Mouse (Mus musculus): ENCODE measurements around the gene Mrpl55. TPM values are rescaled to one million over a fixed set of nuclear protein-coding genes. Genes with fewer than 3 reads are reported as not detected.
"Not testable (repeated sequence)": the region's sequence is repeated elsewhere in the genome, so short reads cannot be mapped to it uniquely, and the experiment has no call there.

Mrpl55 gene
- polyA plus RNA-seq, 1 experiment from 2014 or later: 90.5 TPM

DNA sequence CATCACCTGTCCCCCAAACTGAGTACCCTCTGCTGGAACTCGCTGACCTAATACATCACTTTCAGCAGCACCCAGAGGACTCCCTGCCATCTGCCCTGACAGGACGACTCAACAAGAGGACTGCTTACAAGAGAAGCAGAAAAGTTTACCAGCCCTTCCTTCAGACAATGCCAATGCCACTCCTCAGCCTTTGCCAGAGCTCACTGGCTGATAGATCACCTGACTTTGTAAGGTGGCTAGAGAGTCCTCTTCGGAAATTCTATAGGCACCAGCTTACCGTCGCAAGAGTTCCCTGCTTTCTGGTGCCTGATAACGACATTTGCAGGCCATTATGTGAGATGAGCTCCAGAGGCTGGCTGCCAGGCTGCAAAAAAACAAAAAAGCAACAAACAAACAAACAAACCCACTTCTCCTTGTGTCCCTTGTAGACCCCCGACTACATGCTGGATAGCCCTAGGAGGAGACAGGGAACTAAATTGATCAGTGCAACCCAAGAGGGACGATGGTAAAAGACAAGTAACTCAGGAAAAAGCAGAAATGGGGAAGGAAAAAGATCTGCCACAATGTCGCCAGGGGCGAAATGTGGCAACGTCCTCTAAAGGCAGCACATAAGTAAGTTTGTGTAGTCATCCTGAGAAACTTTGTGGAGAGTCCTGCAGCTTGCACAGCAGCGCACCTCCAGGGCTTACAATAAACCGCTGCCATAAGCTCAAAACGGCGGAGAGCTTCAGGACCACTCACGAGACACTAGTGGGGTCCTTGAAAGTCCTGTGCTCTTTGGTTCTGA is 877 bp upstream of the Mrpl55 start:
- Histone ChIP-seq H3K9ac (peak overlapping the region; percentile 88), H3K9me3 (no peaks in the 10 kb centered on the region), H3K36me3 (peaks cover 44% of the 10 kb centered on the region), H3K4me2 (replicated peaks) (peak overlapping the region; percentile 93), H3K27ac (peak overlapping the region; percentile 71; the same call in 1 of the 2 replicates), H3K4me3 (peak overlapping the region; percentile 93), H3K27me3 (no peaks in the 10 kb centered on the region), H3K4me1 (peaks cover 14% of the 10 kb centered on the region)
- ATAC-seq (ENCODE audit: low FRiP score, low read depth): 0 out of 2 replicates have a peak, but pooled peaks have one; percentile 1
- 31% methylated on average over 16 of the region's 16 CpGs for WGBS

DNA sequence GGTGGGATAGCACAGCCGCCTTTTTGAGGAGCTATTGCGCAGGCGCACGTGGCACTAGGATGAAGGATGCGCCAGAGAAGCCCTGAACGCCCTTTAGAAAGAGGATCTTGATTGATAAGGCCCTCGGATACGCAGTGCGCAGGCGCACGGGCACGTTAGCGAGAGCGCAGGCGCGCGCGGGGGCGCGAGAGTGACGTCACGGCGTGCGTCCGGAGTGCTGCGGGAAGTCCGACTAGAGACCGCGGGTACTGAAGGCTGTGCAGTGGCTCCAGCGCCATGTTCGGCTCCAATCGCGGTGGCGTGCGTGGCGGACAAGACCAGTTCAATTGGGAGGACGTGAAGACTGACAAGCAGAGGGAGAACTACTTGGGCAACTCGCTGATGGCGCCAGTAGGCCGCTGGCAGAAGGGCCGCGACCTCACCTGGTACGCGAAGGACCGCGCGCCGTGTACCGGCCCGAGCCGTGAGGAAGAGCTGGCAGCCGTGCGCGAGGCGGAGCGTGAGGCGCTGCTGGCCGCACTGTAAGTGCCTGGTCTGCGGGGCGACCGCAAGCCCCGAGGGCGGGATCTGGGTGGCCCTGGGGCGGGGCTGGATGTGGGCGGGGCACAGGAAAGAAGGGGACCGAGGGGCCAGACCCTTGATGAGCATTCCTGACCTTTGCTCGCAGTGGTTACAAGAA is 6.0 kb downstream of the Mrpl55 start, which contains the start of gene 2310033P09Rik:
TSS of gene 2310033P09Rik (plus strand) at position 169 of the 679 bp plus-strand sequence.
- ATAC-seq (ENCODE audit: low FRiP score, low read depth): peak; percentile 87
- Histone ChIP-seq H3K27me3 (no peaks in the 10 kb centered on the region), H3K4me1 (peaks cover 15% of the 10 kb centered on the region), H3K36me3 (peaks cover 74% of the 10 kb centered on the region), H3K27ac (peak within 1 kb of the TSS; percentile 87), H3K4me2 (replicated peaks) (peak within 1 kb of the TSS; percentile 85), H3K9ac (peak within 1 kb of the TSS; percentile 92), H3K9me3 (no peaks in the 10 kb centered on the region), H3K4me3 (peak within 1 kb of the TSS; percentile 91)
- WGBS: under 1% methylated on average over 66 of the region's 67 CpGs

GRCm38 (mm10) chr11:59209003-59209441 is 6.7 kb downstream of the Mrpl55 start:
- Histone ChIP-seq H3K27me3 (no peaks in the 10 kb centered on the region), H3K4me1 (peaks cover 15% of the 10 kb centered on the region), H3K4me3 (peak overlapping the region; percentile 91), H3K36me3 (peaks cover 75% of the 10 kb centered on the region), H3K9me3 (no peaks in the 10 kb centered on the region), H3K4me2 (replicated peaks) (peak overlapping the region; percentile 85), H3K9ac (peak overlapping the region; percentile 92), H3K27ac (peak overlapping the region; percentile 87; the same call in 1 of the 2 replicates)
- peak; percentile 48 for ATAC-seq (ENCODE audit: low FRiP score, low read depth)
- WGBS: 14% methylated on average over 18 of the region's 18 CpGs

DNA sequence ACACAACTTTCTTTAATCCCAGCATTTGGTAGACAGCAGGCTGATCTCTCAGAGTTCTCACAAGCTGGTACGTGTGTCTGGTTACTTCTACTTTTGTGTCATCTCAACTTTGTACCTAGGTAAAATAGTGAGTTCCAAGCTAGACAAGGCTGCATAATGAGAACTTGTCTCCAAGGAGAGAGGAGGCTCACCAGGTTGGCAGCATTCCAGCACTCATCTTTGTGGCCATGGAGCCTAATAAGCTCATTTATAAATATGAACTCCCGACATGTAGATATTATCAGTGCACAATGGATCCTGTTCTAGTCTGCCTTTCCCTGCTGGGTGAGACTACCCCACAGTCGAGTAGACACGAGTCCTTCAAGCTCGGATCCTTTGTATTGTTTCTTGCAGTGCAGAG is 7.3 kb downstream of the Mrpl55 start:
- Histone ChIP-seq H3K36me3 (peaks cover 73% of the 10 kb centered on the region), H3K9me3 (no peaks in the 10 kb centered on the region), H3K4me3 (peak overlapping the region; percentile 91; the same call in 1 of the 2 replicates), H3K9ac (no peak overlapping the region), H3K27ac (0 out of 2 replicates have a peak overlapping the region, but pooled peaks have one; percentile 87), H3K4me2 (replicated peaks) (peak overlapping the region; percentile 85), H3K4me1 (peaks cover 15% of the 10 kb centered on the region), H3K27me3 (no peaks in the 10 kb centered on the region)
- 75% methylated on average over 5 of the region's 5 CpGs for WGBS
- no peak for ATAC-seq (ENCODE audit: low FRiP score, low read depth)

DNA sequence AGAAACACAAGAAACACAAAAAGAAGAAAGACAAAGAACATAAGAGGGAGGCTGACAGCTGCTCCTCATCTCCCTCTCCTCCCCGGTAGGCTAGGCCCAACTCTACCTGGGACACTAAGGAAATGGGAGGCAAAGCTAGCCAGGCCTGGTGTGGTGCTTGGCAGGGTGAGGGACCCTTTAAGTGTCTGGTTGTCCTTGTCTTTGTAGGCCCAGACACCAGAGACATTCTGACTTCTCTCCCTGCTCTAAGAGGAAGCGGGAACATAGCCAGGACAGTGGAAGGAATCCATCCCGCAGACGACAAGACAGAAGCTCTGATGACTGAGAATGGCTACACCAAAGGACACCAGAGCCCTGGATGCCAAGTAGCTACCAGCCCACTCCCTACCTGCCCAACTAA is 7.7 kb downstream of the Mrpl55 start:
- H3K4me3 ChIP-seq: no peak overlapping the region
- H3K4me2 ChIP-seq (replicated peaks): 0 out of 2 replicates have a peak overlapping the region, but pooled peaks have one; percentile 16
- H3K9ac ChIP-seq: 0 out of 2 replicates have a peak overlapping the region, but pooled peaks have one; percentile 25
- H3K36me3 ChIP-seq: peaks cover 74% of the 10 kb centered on the region
- H3K27ac ChIP-seq: no peak overlapping the region
- ATAC-seq (ENCODE audit: low FRiP score, low read depth): no peak
- no peaks in the 10 kb centered on the region for H3K27me3 ChIP-seq
- peaks cover 15% of the 10 kb centered on the region for H3K4me1 ChIP-seq
- no peaks in the 10 kb centered on the region for H3K9me3 ChIP-seq
- WGBS: 84% methylated on average over 4 of the region's 4 CpGs

- H3K4me1 ChIP-seq: peaks cover 15% of the 10 kb centered on the region
- not testable (repeated sequence) for H3K9me3 ChIP-seq; H3K9ac ChIP-seq; H3K4me2 ChIP-seq (replicated peaks); H3K4me3 ChIP-seq; ATAC-seq (ENCODE audit: low FRiP score, low read depth); H3K27me3 ChIP-seq; H3K27ac ChIP-seq
- WGBS: 91% methylated on average over 9 of the region's 9 CpGs
- peaks cover 66% of the 10 kb centered on the region for H3K36me3 ChIP-seq
Measured at GRCm38 (mm10) chr11:59211561-59211960, 9.3 kb downstream of the Mrpl55 start.

DNA sequence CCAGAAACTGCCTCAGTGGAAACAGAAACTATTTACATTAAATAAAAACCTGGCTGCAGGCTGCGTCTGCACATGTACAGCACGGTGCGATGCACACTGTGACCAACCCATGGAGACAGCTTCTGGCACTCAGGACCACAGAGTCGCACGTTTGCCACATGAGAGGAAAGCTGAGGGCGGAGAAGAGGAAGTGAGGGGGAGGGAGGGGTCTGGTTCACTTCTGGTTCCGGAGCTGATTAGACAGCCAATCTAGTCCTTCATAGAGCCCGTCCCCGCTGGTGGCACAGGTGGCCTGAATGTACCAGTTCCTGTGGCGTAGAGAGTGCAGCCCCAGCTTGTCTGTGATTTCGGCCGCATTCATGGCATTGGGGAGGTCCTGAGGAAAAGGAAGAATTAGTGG is 10.0 kb downstream of the Mrpl55 start:
- WGBS: 81% methylated on average over 12 of the region's 12 CpGs
- not testable (repeated sequence) for H3K9ac ChIP-seq; H3K27ac ChIP-seq; H3K4me2 ChIP-seq (replicated peaks); H3K9me3 ChIP-seq; H3K4me3 ChIP-seq; H3K27me3 ChIP-seq; ATAC-seq (ENCODE audit: low FRiP score, low read depth)
- H3K4me1 ChIP-seq: peaks cover 15% of the 10 kb centered on the region
- H3K36me3 ChIP-seq: peaks cover 64% of the 10 kb centered on the region

- Histone ChIP-seq H3K9ac (no peak overlapping the region), H3K4me2 (replicated peaks) (no peak overlapping the region), H3K36me3 (peaks cover 68% of the 10 kb centered on the region), H3K27ac (no peak overlapping the region), H3K9me3 (no peaks in the 10 kb centered on the region), H3K27me3 (no peaks in the 10 kb centered on the region), H3K4me1 (peaks cover 11% of the 10 kb centered on the region), H3K4me3 (no peak overlapping the region)
- ATAC-seq (ENCODE audit: low FRiP score, low read depth): no peak
- 93% methylated on average over 12 of the region's 12 CpGs for WGBS
Measured at GRCm38 (mm10) chr11:59212892-59213494, 10.7 kb downstream of the Mrpl55 start.

DNA sequence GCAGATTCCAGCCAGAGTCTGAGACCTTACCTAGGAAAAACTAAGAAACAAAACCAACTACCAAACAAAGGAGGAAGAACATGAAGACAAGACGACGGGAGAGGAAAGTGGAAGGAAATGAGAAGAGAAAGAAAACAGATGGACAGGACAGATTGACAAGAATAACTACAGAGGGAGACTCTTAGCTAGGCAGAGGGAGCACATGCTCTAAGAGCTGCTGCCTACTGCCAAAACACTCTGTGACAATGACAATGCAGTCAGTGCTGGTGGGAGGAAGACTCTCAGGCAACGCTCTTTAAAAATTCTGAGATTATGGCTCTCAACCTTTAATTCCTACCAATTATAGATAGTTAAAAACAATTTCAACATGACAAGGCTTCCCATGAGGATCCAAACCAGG is 14.7 kb downstream of the Mrpl55 start:
- 90% methylated on average over 3 of the region's 3 CpGs for WGBS
- H3K27ac ChIP-seq: no peak overlapping the region

GRCm38 (mm10) chr11:59218389-59218998 is 16.2 kb downstream of the Mrpl55 start:
- no peak overlapping the region for H3K9ac ChIP-seq
- 84% methylated on average over 4 of the region's 4 CpGs for WGBS
- peaks cover 63% of the 10 kb centered on the region for H3K36me3 ChIP-seq
- no peaks in the 10 kb centered on the region for H3K27me3 ChIP-seq
- peaks cover 7% of the 10 kb centered on the region for H3K4me1 ChIP-seq
- no peak overlapping the region for H3K27ac ChIP-seq
- no peak overlapping the region for H3K4me3 ChIP-seq
- H3K4me2 ChIP-seq (replicated peaks): peak overlapping the region; percentile 7; the same call in 1 of the 2 replicates
- no peak for ATAC-seq (ENCODE audit: low FRiP score, low read depth)
- H3K9me3 ChIP-seq: no peaks in the 10 kb centered on the region

More for the DNA sequence above, 14.7 kb downstream of the Mrpl55 start:
- ATAC-seq (ENCODE audit: low FRiP score, low read depth): no peak
- Histone ChIP-seq H3K4me1 (peaks cover 2% of the 10 kb centered on the region; the same call in 1 of the 2 replicates), H3K27me3 (no peaks in the 10 kb centered on the region), H3K9ac (no peak overlapping the region), H3K36me3 (peaks cover 66% of the 10 kb centered on the region), H3K4me3 (no peak overlapping the region), H3K9me3 (no peaks in the 10 kb centered on the region), H3K4me2 (replicated peaks) (no peak overlapping the region)

- Histone ChIP-seq H3K4me3 (no peak overlapping the region), H3K27ac (no peak overlapping the region), H3K9ac (no peak overlapping the region), H3K36me3 (peaks cover 67% of the 10 kb centered on the region), H3K4me2 (replicated peaks) (no peak overlapping the region), H3K4me1 (peaks cover 12% of the 10 kb centered on the region), H3K9me3 (no peaks in the 10 kb centered on the region), H3K27me3 (no peaks in the 10 kb centered on the region)
- ATAC-seq (ENCODE audit: low FRiP score, low read depth): no peak
Measured at GRCm38 (mm10) chr11:59219064-59219463, 16.8 kb downstream of the Mrpl55 start.

Measured in limb, embryonic 13.5 days (tissue).